Mouse (Mus musculus) kidney, embryonic 16.5 days (tissue): ENCODE results near the gene Pmm1. TPM values are rescaled to one million over a fixed set of nuclear protein-coding genes. Genes with fewer than 3 reads are reported as not detected.
"Not testable (repeated sequence)": the region's sequence is repeated elsewhere in the genome, so short reads cannot be mapped to it uniquely, and the experiment has no call there.

Experiments
- ATAC-seq: fragments of 200-750 bp; cut with Nextera tagmentation; 2 replicates; pipeline ENCODE4 v1.8.0; 2017; ENCODE audit warnings: moderate TSS enrichment; ENCODE audit not compliant: low FRiP score, low TSS enrichment
- H3K27ac ChIP-seq: fragments of 300-500 bp; sonication (generic); 2 replicates; pipeline ENCODE4 v1.5.1; 2014; ENCODE audit warnings: low read length
- H3K27me3 ChIP-seq: fragments of 300-500 bp; sonication (generic); 2 replicates; pipeline ENCODE4 v1.6.1; 2014; ENCODE audit warnings: low read length, control low read depth, mixed read lengths; ENCODE audit not compliant: insufficient read depth
- H3K36me3 ChIP-seq: fragments of 300-500 bp; sonication (generic); 2 replicates; pipeline ENCODE4 v1.6.1; 2014; ENCODE audit warnings: low read length, control low read depth, mixed read lengths; ENCODE audit not compliant: insufficient read depth
- H3K4me1 ChIP-seq: fragments of 300-500 bp; sonication (generic); 2 replicates; pipeline ENCODE4 v1.6.1; 2014; ENCODE audit warnings: low read length, control low read depth, mixed read lengths; ENCODE audit not compliant: insufficient read depth
- H3K4me2 ChIP-seq: fragments of 300-500 bp; sonication (generic); replicated peaks from 2 replicates; pipeline ENCODE4 v1.6.1; 2014; ENCODE audit warnings: low read depth, low read length
- H3K4me3 ChIP-seq: fragments of 300-500 bp; sonication (generic); 2 replicates; pipeline ENCODE4 v1.5.1; 2014; ENCODE audit warnings: mild to moderate bottlenecking, low read length
- H3K9ac ChIP-seq: fragments of 300-500 bp; sonication (generic); replicated peaks from 2 replicates; pipeline ENCODE4 v1.6.1; 2014; ENCODE audit warnings: low read length
- H3K9me3 ChIP-seq: fragments of 300-500 bp; sonication (generic); 2 replicates; pipeline ENCODE4 v1.6.1; 2016; ENCODE audit warnings: low read length, control low read depth
- WGBS: fragments of 180-500 bp; shearing (Covaris S2); extraction: QIAGEN DNeasy Blood & Tissue Kit; methylation state at CpG from one replicate; pipeline ENCODE4 v1.1.7; 2014; 5-methylcytosine and 5-hydroxymethylcytosine counted together
- polyA plus RNA-seq: library from polyadenylated mRNA; unstranded; fragments of >200 nt; fragmentation: Nextera tagmentation; extraction: Ambion mirVana; gene quantifications from 2 replicates; pipeline ENCODE4 v1.2.1, GENCODE M21; 2015

Pmm1 gene
- polyA plus RNA-seq, 1 experiment from 2014 or later, result 37.3 TPM

- Histone ChIP-seq H3K9ac (no peak overlapping the region), H3K4me3 (no peak overlapping the region), H3K27me3 (no peaks in the 10 kb centered on the region), H3K4me1 (peaks cover 17% of the 10 kb centered on the region), H3K4me2 (no peak overlapping the region), H3K27ac (no peak overlapping the region), H3K36me3 (peaks cover 14% of the 10 kb centered on the region), H3K9me3 (no peaks in the 10 kb centered on the region)
- ATAC-seq, result no peak
- WGBS, result 86% methylated on average over 10 of the region's 10 CpGs
Observed at GRCm38 (mm10) chr15:81920546-81921217, 40.0 kb downstream of the Pmm1 start.

- H3K4me2 ChIP-seq, result no peak overlapping the region
- no peak overlapping the region for H3K4me3 ChIP-seq
- no peak overlapping the region for H3K9ac ChIP-seq
- no peak overlapping the region for H3K27ac ChIP-seq
- no peaks in the 10 kb centered on the region for H3K27me3 ChIP-seq
- 66% methylated on average over 5 of the region's 5 CpGs for WGBS
- H3K36me3 ChIP-seq, result peaks cover 29% of the 10 kb centered on the region
- H3K9me3 ChIP-seq, result no peaks in the 10 kb centered on the region
- peaks cover 5% of the 10 kb centered on the region for H3K4me1 ChIP-seq
- no peak for ATAC-seq
Observed at GRCm38 (mm10) chr15:81919062-81919461, 41.7 kb downstream of the Pmm1 start.

DNA sequence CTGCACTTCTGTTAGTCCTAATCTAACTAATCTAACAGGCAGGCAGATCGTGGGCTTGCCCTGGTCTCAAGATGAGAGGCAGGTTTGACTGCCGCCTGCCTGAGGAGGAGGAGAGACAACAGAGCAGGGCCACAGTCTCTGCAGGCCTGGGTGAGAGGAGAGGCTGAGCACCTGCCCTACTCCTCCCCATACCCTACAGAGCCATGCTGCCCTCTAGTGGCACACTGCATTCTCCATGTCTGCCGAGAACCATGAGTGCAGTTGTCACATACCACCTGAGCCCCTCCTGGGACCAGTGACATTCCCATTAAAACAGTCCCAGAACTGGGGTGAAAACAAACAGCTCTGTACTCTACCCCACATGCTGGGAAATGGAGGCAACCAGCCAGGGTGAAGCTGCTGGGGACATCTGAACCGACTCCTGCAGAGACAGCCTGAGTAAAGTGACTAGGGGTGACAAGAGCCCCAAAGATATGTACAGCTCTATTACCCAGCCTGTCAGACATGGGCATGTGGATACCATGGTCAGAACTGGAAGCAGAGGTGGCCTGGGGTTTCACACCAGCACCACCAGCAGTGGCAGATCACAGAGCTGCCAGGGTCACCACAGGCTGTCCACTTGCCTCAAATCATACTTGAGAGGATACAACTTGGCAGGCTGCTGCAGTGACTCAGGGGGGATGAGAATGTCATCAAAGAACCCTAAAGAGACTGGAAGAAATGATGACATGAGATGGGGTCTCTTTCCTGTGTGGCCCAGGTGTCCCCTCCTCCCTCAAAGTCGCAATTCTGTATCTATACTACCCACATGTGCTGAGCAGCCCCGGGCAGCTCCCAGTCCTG lies 42.9 kb downstream of the Pmm1 start:
- ATAC-seq, result peak; percentile 73
- 50% methylated on average over 6 of the region's 6 CpGs for WGBS
- Histone ChIP-seq H3K4me1 (no peaks in the 10 kb centered on the region), H3K9me3 (no peaks in the 10 kb centered on the region), H3K36me3 (peaks cover 41% of the 10 kb centered on the region), H3K9ac (no peak overlapping the region), H3K4me2 (no peak overlapping the region), H3K27me3 (no peaks in the 10 kb centered on the region), H3K4me3 (no peak overlapping the region), H3K27ac (peak overlapping the region; percentile 39; the same call in 1 of the 2 replicates)

DNA sequence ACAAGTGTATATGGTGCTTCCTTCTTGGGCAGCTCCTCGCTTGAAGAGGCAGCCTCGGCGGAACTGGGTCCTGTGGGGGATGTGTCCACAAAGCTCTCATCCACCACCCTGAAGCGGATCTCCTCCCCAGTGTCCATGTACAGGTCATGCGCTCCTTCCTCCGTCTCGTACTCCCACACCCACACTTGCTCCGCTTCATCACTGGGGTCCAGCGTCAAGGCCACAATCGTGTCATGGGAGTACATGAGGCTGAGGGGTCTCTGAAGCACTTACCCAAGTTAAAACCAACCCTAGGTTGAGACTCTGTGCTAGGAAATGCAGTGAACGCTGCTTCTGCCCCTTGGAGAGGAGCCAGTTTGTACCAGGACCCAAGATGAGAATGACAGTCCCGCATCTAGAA lies 43.5 kb downstream of the Pmm1 start:
- H3K36me3 ChIP-seq, result peaks cover 48% of the 10 kb centered on the region
- H3K4me2 ChIP-seq, result no peak overlapping the region
- H3K27me3 ChIP-seq, result no peaks in the 10 kb centered on the region
- no peaks in the 10 kb centered on the region for H3K9me3 ChIP-seq
- H3K9ac ChIP-seq, result no peak overlapping the region
- no peak for ATAC-seq
- 62% methylated on average over 12 of the region's 12 CpGs for WGBS
- peak overlapping the region; percentile 39; the same call in 1 of the 2 replicates for H3K27ac ChIP-seq
- H3K4me3 ChIP-seq, result no peak overlapping the region
- 0 out of 2 replicates have a peak, but pooled peaks cover 3% of the 10 kb centered on the region for H3K4me1 ChIP-seq

DNA sequence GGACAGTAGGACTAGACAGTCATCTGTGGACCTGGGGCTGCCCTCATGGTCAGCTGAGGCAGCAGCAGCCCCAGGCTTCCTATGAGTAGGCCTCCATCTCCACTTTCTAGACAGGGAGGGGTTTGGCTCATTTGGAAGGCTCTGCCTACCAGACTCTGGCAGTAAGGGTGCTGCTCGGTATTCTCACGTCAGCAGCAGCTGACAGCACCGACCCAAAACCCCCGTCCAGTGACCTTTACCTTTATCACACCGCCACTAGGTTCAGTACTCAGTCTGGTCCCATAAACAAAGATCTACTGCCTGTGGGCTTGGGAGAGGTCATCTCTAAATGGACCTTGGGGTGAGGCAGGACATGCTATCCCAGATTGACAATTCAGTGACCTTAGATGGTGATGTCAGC lies 45.1 kb downstream of the Pmm1 start:
- H3K27ac ChIP-seq, result no peak overlapping the region
- no peak overlapping the region for H3K9ac ChIP-seq
- H3K27me3 ChIP-seq, result no peaks in the 10 kb centered on the region
- H3K4me2 ChIP-seq, result no peak overlapping the region
- 0 out of 2 replicates have a peak, but pooled peaks cover 4% of the 10 kb centered on the region for H3K4me1 ChIP-seq
- no peak for ATAC-seq
- H3K4me3 ChIP-seq, result no peak overlapping the region
- peaks cover 63% of the 10 kb centered on the region for H3K36me3 ChIP-seq
- no peaks in the 10 kb centered on the region for H3K9me3 ChIP-seq
- 72% methylated on average over 5 of the region's 5 CpGs for WGBS

- H3K4me1 ChIP-seq, result 0 out of 2 replicates have a peak, but pooled peaks cover 4% of the 10 kb centered on the region
- no peaks in the 10 kb centered on the region for H3K9me3 ChIP-seq
- no peak overlapping the region for H3K4me2 ChIP-seq
- H3K27me3 ChIP-seq, result no peaks in the 10 kb centered on the region
- H3K27ac ChIP-seq, result no peak overlapping the region
- ATAC-seq, result no peak
- 84% methylated on average over 5 of the region's 5 CpGs for WGBS
- H3K4me3 ChIP-seq, result no peak overlapping the region
- peaks cover 72% of the 10 kb centered on the region for H3K36me3 ChIP-seq
- no peak overlapping the region for H3K9ac ChIP-seq
Observed at GRCm38 (mm10) chr15:81914668-81915067, 46.1 kb downstream of the Pmm1 start.

- 0 out of 2 replicates have a peak, but pooled peaks cover 4% of the 10 kb centered on the region for H3K4me1 ChIP-seq
- WGBS, result 70% methylated on average over 2 of the region's 2 CpGs
- no peaks in the 10 kb centered on the region for H3K27me3 ChIP-seq
- peaks cover 85% of the 10 kb centered on the region for H3K36me3 ChIP-seq
- ATAC-seq, result 0 out of 2 replicates have a peak, but pooled peaks have one; percentile 21
- no peak overlapping the region for H3K4me3 ChIP-seq
- no peaks in the 10 kb centered on the region for H3K9me3 ChIP-seq
- no peak overlapping the region for H3K9ac ChIP-seq
- no peak overlapping the region for H3K4me2 ChIP-seq
- H3K27ac ChIP-seq, result no peak overlapping the region
Observed at GRCm38 (mm10) chr15:81912498-81912897, 48.2 kb downstream of the Pmm1 start.

- H3K27ac ChIP-seq, H3K9me3 ChIP-seq, H3K9ac ChIP-seq, H3K4me1 ChIP-seq, ATAC-seq, H3K27me3 ChIP-seq, H3K4me3 ChIP-seq, H3K4me2 ChIP-seq: not testable (repeated sequence)
- peaks cover 83% of the 10 kb centered on the region for H3K36me3 ChIP-seq
- 90% methylated on average over 4 of the region's 4 CpGs for WGBS
Observed at GRCm38 (mm10) chr15:81908767-81909166, 52.0 kb downstream of the Pmm1 start.

GRCm38 (mm10) chr15:81907953-81908352 lies 52.8 kb downstream of the Pmm1 start:
- ATAC-seq, result no peak
- no peak overlapping the region for H3K4me3 ChIP-seq
- H3K27ac ChIP-seq, result no peak overlapping the region
- H3K4me2 ChIP-seq, result no peak overlapping the region
- no peaks in the 10 kb centered on the region for H3K27me3 ChIP-seq
- peaks cover 83% of the 10 kb centered on the region for H3K36me3 ChIP-seq
- WGBS, result 90% methylated on average over 8 of the region's 8 CpGs
- H3K9me3 ChIP-seq, result no peaks in the 10 kb centered on the region
- 0 out of 2 replicates have a peak, but pooled peaks cover 4% of the 10 kb centered on the region for H3K4me1 ChIP-seq
- H3K9ac ChIP-seq, result no peak overlapping the region

- Histone ChIP-seq H3K27ac (no peak overlapping the region), H3K9ac (no peak overlapping the region), H3K36me3 (peaks cover 78% of the 10 kb centered on the region), H3K27me3 (no peaks in the 10 kb centered on the region), H3K4me1 (no peaks in the 10 kb centered on the region), H3K4me2 (no peak overlapping the region), H3K4me3 (no peak overlapping the region), H3K9me3 (no peaks in the 10 kb centered on the region)
- 0 out of 2 replicates have a peak, but pooled peaks have one; percentile 12 for ATAC-seq
- 34% methylated on average over 2 of the region's 2 CpGs for WGBS
Observed at GRCm38 (mm10) chr15:81904939-81905338, 55.8 kb downstream of the Pmm1 start.
